Mouse (Mus musculus): Measurements from ENCODE around the gene Rin2.
"Not testable (repeated sequence)": the region's sequence is repeated elsewhere in the genome, so short reads cannot be mapped to it uniquely, and the experiment has no call there.

The Rin2 gene

GRCm38 (mm10) chr2:145684891-145685290 lies 9.9 kb downstream of the Rin2 start:
- DNase-seq, result no peak

- DNase-seq, result no peak
Observed at GRCm38 (mm10) chr2:145686017-145686416, 11.0 kb downstream of the Rin2 start.

GRCm38 (mm10) chr2:145691367-145692009 lies 16.5 kb downstream of the Rin2 start:
- no peak for DNase-seq

- DNase-seq, result peak; percentile 58
Observed at GRCm38 (mm10) chr2:145697160-145697559, 22.1 kb downstream of the Rin2 start.

- DNase-seq, result peak; percentile 95
Observed at GRCm38 (mm10) chr2:145699414-145700071, 24.5 kb downstream of the Rin2 start.

- peak; percentile 87 for DNase-seq
Observed at GRCm38 (mm10) chr2:145700237-145700985, 25.4 kb downstream of the Rin2 start.

- peak; percentile 82 for DNase-seq
Observed at GRCm38 (mm10) chr2:145701605-145702335, 26.8 kb downstream of the Rin2 start.

- peak; percentile 48 for DNase-seq
Observed at GRCm38 (mm10) chr2:145704738-145705137, 29.7 kb downstream of the Rin2 start.

GRCm38 (mm10) chr2:145709727-145710389 lies 34.8 kb downstream of the Rin2 start:
- DNase-seq, result peak; percentile 21

GRCm38 (mm10) chr2:145711512-145711911 lies 36.5 kb downstream of the Rin2 start:
- no peak for DNase-seq

GRCm38 (mm10) chr2:145712026-145712425 lies 37.0 kb downstream of the Rin2 start:
- no peak for DNase-seq

GRCm38 (mm10) chr2:145717539-145717938 lies 42.5 kb downstream of the Rin2 start:
- no peak for DNase-seq

GRCm38 (mm10) chr2:145718624-145719183 lies 43.7 kb downstream of the Rin2 start:
- peak; percentile 82 for DNase-seq

- DNase-seq, result peak; percentile 50
Observed at GRCm38 (mm10) chr2:145720157-145720556, 45.1 kb downstream of the Rin2 start.

- peak; percentile 27 for DNase-seq
Observed at GRCm38 (mm10) chr2:145720743-145721142, 45.7 kb downstream of the Rin2 start.

- not testable (repeated sequence) for DNase-seq
Observed at GRCm38 (mm10) chr2:145722304-145722703, 47.3 kb downstream of the Rin2 start.

GRCm38 (mm10) chr2:145724288-145724687 lies 49.3 kb downstream of the Rin2 start:
- peak; percentile 22 for DNase-seq

GRCm38 (mm10) chr2:145729414-145729813 lies 54.4 kb downstream of the Rin2 start:
- DNase-seq, result peak; percentile 66

- peak; percentile 68 for DNase-seq
Observed at GRCm38 (mm10) chr2:145730189-145730880, 55.3 kb downstream of the Rin2 start.

GRCm38 (mm10) chr2:145730905-145731304 lies 55.9 kb downstream of the Rin2 start:
- no peak for DNase-seq

- peak; percentile 66 for DNase-seq
Observed at GRCm38 (mm10) chr2:145735079-145735478, 60.1 kb downstream of the Rin2 start.
